Mouse (Mus musculus) skeletal muscle tissue, adult 2 months (tissue): ENCODE data around the gene Zyg11b.

Experiments
- DNase-seq: peaks from one replicate; pipeline ENCODE4 v3.0.0-alpha.2; 2012; ENCODE audit warnings: low read depth, low spot score

Gene Zyg11b

GRCm38 (mm10) chr4:108196277-108196855 is 104.5 kb downstream of the Zyg11b start:
- peak; percentile 53 for DNase-seq

GRCm38 (mm10) chr4:108192821-108193323 is 108.0 kb downstream of the Zyg11b start:
- no peak for DNase-seq

- DNase-seq, result no peak
Measured at GRCm38 (mm10) chr4:108182278-108182677, 118.6 kb downstream of the Zyg11b start.
